Mouse (Mus musculus): ENCODE results near the gene Pik3ap1. TPM values are rescaled to one million over a fixed set of nuclear protein-coding genes. Genes with fewer than 3 reads are reported as not detected.

Pik3ap1 gene
- polyA plus RNA-seq, 1 experiment from 2014 or later: 2.1 TPM

- ATAC-seq (ENCODE audit: low FRiP score, low TSS enrichment): no peak
- Histone ChIP-seq H3K9ac (replicated peaks; ENCODE audit: low read length) (no peak overlapping the region), H3K27ac (ENCODE audit: low read length) (no peak overlapping the region), H3K4me2 (replicated peaks; ENCODE audit: low read depth, low read length) (no peak overlapping the region), H3K27me3 (ENCODE audit: insufficient read depth, low read length) (peaks cover 3% of the 10 kb centered on the region; the same call in 1 of the 2 replicates), H3K4me1 (ENCODE audit: insufficient read depth, low read length) (peaks cover 4% of the 10 kb centered on the region), H3K4me3 (ENCODE audit: low read length) (no peak overlapping the region), H3K9me3 (ENCODE audit: low read length) (no peaks in the 10 kb centered on the region), H3K36me3 (ENCODE audit: insufficient read depth, low read length) (no peaks in the 10 kb centered on the region)
- WGBS: 52% methylated on average over 6 of the region's 6 CpGs
Measured at GRCm38 (mm10) chr19:41389351-41389750, 4.4 kb upstream of the Pik3ap1 start.

GRCm38 (mm10) chr19:41388242-41388641 lies 3.3 kb upstream of the Pik3ap1 start:
- no peaks in the 10 kb centered on the region for H3K36me3 ChIP-seq (ENCODE audit: insufficient read depth, low read length)
- H3K4me2 ChIP-seq (replicated peaks; ENCODE audit: low read depth, low read length): no peak overlapping the region
- no peak for ATAC-seq (ENCODE audit: low FRiP score, low TSS enrichment)
- no peak overlapping the region for H3K9ac ChIP-seq (replicated peaks; ENCODE audit: low read length)
- H3K4me1 ChIP-seq (ENCODE audit: insufficient read depth, low read length): peaks cover 4% of the 10 kb centered on the region
- H3K9me3 ChIP-seq (ENCODE audit: low read length): no peaks in the 10 kb centered on the region
- peaks cover 6% of the 10 kb centered on the region; the same call in 1 of the 2 replicates for H3K27me3 ChIP-seq (ENCODE audit: insufficient read depth, low read length)
- WGBS: 92% methylated on average over 7 of the region's 7 CpGs
- no peak overlapping the region for H3K27ac ChIP-seq (ENCODE audit: low read length)
- no peak overlapping the region for H3K4me3 ChIP-seq (ENCODE audit: low read length)

DNA sequence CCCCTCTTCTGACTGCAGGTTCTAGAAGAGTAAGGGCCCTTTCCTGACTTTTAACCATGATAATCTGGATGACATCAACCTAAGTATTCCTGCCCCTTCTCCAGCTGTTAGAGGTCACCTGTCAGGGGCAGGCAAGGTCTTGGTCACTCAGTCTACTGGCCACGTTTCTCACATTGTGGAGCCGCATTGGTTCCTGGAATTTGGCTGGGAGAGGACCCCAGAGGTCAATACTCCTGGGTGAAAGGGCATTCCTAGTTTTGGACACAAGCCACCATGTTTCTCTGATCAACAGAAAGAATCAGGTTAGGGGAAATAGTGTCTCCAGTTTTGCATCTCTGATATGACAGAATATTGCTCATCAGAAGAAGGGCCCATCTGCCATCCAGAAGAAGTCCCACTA lies 2.4 kb upstream of the Pik3ap1 start:
- no peak overlapping the region for H3K4me3 ChIP-seq (ENCODE audit: low read length)
- 77% methylated on average over 2 of the region's 2 CpGs for WGBS
- H3K9me3 ChIP-seq (ENCODE audit: low read length): no peaks in the 10 kb centered on the region
- H3K36me3 ChIP-seq (ENCODE audit: insufficient read depth, low read length): no peaks in the 10 kb centered on the region
- no peak overlapping the region for H3K27ac ChIP-seq (ENCODE audit: low read length)
- H3K4me1 ChIP-seq (ENCODE audit: insufficient read depth, low read length): peaks cover 4% of the 10 kb centered on the region
- H3K27me3 ChIP-seq (ENCODE audit: insufficient read depth, low read length): peaks cover 6% of the 10 kb centered on the region; the same call in 1 of the 2 replicates
- H3K4me2 ChIP-seq (replicated peaks; ENCODE audit: low read depth, low read length): no peak overlapping the region
- ATAC-seq (ENCODE audit: low FRiP score, low TSS enrichment): no peak
- H3K9ac ChIP-seq (replicated peaks; ENCODE audit: low read length): no peak overlapping the region

- ATAC-seq (ENCODE audit: low FRiP score, low TSS enrichment): no peak
Measured at GRCm38 (mm10) chr19:41384406-41384851, 473 bp downstream of the Pik3ap1 start.

GRCm38 (mm10) chr19:41382391-41382978 lies 2.4 kb downstream of the Pik3ap1 start:
- no peak for ATAC-seq (ENCODE audit: low FRiP score, low TSS enrichment)
- peaks cover 6% of the 10 kb centered on the region; the same call in 1 of the 2 replicates for H3K27me3 ChIP-seq (ENCODE audit: insufficient read depth, low read length)
- H3K36me3 ChIP-seq (ENCODE audit: insufficient read depth, low read length): no peaks in the 10 kb centered on the region
- no peak overlapping the region for H3K4me3 ChIP-seq (ENCODE audit: low read length)
- no peak overlapping the region for H3K27ac ChIP-seq (ENCODE audit: low read length)
- H3K9ac ChIP-seq (replicated peaks; ENCODE audit: low read length): no peak overlapping the region
- H3K4me1 ChIP-seq (ENCODE audit: insufficient read depth, low read length): peaks cover 4% of the 10 kb centered on the region
- no peaks in the 10 kb centered on the region for H3K9me3 ChIP-seq (ENCODE audit: low read length)
- H3K4me2 ChIP-seq (replicated peaks; ENCODE audit: low read depth, low read length): no peak overlapping the region
- 72% methylated on average over 3 of the region's 3 CpGs for WGBS

More at GRCm38 (mm10) chr19:41384406-41384851, 473 bp downstream of the Pik3ap1 start:
- no peaks in the 10 kb centered on the region for H3K9me3 ChIP-seq (ENCODE audit: low read length)
- H3K27ac ChIP-seq (ENCODE audit: low read length): no peak overlapping the region
- peaks cover 4% of the 10 kb centered on the region for H3K4me1 ChIP-seq (ENCODE audit: insufficient read depth, low read length)
- H3K4me2 ChIP-seq (replicated peaks; ENCODE audit: low read depth, low read length): peak overlapping the region; percentile 98
- WGBS: 17% methylated on average over 12 of the region's 12 CpGs
- H3K9ac ChIP-seq (replicated peaks; ENCODE audit: low read length): peak overlapping the region; percentile 59
- peaks cover 6% of the 10 kb centered on the region; the same call in 1 of the 2 replicates for H3K27me3 ChIP-seq (ENCODE audit: insufficient read depth, low read length)
- peak overlapping the region; percentile 58 for H3K4me3 ChIP-seq (ENCODE audit: low read length)
- no peaks in the 10 kb centered on the region for H3K36me3 ChIP-seq (ENCODE audit: insufficient read depth, low read length)

DNA sequence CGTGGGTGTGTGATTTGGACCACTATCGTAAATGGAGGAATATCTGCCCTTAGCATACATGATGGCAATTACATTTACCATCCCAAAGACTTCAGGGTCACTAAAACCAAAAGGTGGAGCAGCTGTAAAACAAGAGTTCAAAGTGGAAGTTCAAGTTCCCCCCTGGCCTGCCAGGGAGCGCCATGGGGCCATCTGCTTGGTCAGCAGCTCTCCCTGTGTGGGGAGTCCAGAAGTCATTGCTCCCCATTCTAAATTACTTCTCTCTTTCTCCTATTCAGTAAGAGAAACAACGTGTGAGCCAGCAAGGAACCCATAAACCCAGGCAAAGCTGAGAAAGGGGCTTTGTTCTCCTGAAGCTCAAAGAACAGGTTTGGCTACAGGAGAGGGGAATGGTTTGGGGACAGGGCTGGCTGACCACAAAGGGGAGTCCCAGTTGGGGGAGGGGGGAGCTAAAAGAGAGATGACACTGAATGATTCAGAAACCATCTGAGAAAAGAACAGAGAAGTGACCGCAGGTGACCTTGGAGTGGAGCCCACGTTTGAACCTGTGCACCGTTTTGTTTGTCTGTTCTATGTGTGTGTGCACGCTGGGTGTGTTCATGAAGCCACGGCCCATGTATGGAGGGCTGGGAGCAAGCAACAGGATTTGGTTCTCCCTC lies 3.2 kb downstream of the Pik3ap1 start:
- Histone ChIP-seq H3K36me3 (ENCODE audit: insufficient read depth, low read length) (no peaks in the 10 kb centered on the region), H3K4me2 (replicated peaks; ENCODE audit: low read depth, low read length) (no peak overlapping the region), H3K27ac (ENCODE audit: low read length) (no peak overlapping the region), H3K4me3 (ENCODE audit: low read length) (no peak overlapping the region), H3K27me3 (ENCODE audit: insufficient read depth, low read length) (peaks cover 6% of the 10 kb centered on the region; the same call in 1 of the 2 replicates), H3K4me1 (ENCODE audit: insufficient read depth, low read length) (peaks cover 4% of the 10 kb centered on the region), H3K9me3 (ENCODE audit: low read length) (no peaks in the 10 kb centered on the region), H3K9ac (replicated peaks; ENCODE audit: low read length) (no peak overlapping the region)
- 61% methylated on average over 9 of the region's 9 CpGs for WGBS
- ATAC-seq (ENCODE audit: low FRiP score, low TSS enrichment): no peak

DNA sequence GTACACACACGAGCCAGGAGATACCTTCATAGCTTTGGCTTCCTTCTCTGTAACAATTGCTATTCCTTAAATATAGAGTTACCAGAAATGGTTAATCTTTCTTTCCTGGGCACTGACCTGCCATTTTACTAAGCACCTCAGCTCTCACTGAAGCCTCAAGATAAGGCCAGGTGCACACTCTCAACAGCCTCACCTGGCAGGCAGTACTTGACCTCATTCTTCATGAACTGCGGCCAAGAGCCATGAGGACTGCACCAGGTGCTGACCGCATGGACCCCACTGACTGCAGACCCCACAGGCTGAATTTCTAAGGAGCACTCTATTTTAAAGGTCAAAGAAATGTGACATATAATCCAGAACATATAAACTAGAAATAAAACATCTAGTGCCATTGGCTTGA lies 5.7 kb downstream of the Pik3ap1 start:
- Histone ChIP-seq H3K4me3 (ENCODE audit: low read length) (no peak overlapping the region), H3K4me2 (replicated peaks; ENCODE audit: low read depth, low read length) (no peak overlapping the region), H3K27me3 (ENCODE audit: insufficient read depth, low read length) (0 out of 2 replicates have a peak, but pooled peaks cover 3% of the 10 kb centered on the region), H3K36me3 (ENCODE audit: insufficient read depth, low read length) (no peaks in the 10 kb centered on the region), H3K9ac (replicated peaks; ENCODE audit: low read length) (no peak overlapping the region), H3K4me1 (ENCODE audit: insufficient read depth, low read length) (no peaks in the 10 kb centered on the region), H3K9me3 (ENCODE audit: low read length) (no peaks in the 10 kb centered on the region), H3K27ac (ENCODE audit: low read length) (no peak overlapping the region)
- no peak for ATAC-seq (ENCODE audit: low FRiP score, low TSS enrichment)
- 86% methylated on average over 3 of the region's 3 CpGs for WGBS

DNA sequence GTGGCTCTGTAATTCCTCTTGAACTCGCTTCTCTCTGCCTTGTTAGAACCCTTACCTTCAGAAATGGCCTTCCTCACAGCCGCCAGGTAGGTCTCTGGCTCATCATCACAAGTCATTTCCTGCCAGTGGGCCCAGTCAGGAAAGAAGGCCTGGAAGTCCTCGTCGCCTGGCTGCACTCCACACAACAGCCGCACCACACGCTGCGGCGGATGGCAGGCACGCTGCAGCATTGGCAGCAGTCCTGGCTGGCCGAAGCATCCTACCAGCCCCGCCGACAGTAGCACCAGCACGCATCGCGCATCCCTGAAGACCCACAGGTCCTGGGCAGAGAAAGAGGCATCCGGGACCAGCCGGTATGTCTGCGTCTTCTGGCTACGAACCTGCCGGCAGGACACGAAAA lies 9.1 kb downstream of the Pik3ap1 start:
- WGBS: 81% methylated on average over 21 of the region's 21 CpGs
- Histone ChIP-seq H3K4me1 (ENCODE audit: insufficient read depth, low read length) (no peaks in the 10 kb centered on the region), H3K27ac (ENCODE audit: low read length) (no peak overlapping the region), H3K4me2 (replicated peaks; ENCODE audit: low read depth, low read length) (no peak overlapping the region), H3K9ac (replicated peaks; ENCODE audit: low read length) (no peak overlapping the region), H3K27me3 (ENCODE audit: insufficient read depth, low read length) (no peaks in the 10 kb centered on the region), H3K4me3 (ENCODE audit: low read length) (no peak overlapping the region), H3K36me3 (ENCODE audit: insufficient read depth, low read length) (no peaks in the 10 kb centered on the region), H3K9me3 (ENCODE audit: low read length) (no peaks in the 10 kb centered on the region)
- ATAC-seq (ENCODE audit: low FRiP score, low TSS enrichment): no peak

DNA sequence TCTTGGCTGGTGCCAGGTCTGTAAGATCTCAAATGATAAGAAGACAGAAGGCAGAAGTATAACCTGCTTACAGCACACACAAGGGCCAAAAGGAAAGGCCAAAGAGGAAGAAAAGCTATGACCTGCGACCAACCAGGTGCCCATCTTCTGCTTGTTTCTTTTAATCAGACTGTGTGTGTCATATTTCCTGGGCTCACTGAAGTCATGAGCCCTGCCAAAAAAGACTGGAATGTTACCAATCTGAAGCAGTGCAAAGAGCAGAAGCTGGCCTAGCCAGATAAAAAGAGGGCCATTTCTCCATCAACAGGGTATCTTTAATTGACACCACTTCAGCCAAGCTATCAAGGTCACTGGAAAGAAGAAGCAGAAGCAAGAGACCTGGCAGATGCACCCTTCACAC lies 9.8 kb downstream of the Pik3ap1 start:
- WGBS: 83% methylated on average over 1 of the region's 1 CpGs
- H3K27me3 ChIP-seq (ENCODE audit: insufficient read depth, low read length): no peaks in the 10 kb centered on the region

GRCm38 (mm10) chr19:41374658-41375057 lies 10.2 kb downstream of the Pik3ap1 start:
- no peak for ATAC-seq (ENCODE audit: low FRiP score, low TSS enrichment)
- H3K4me2 ChIP-seq (replicated peaks; ENCODE audit: low read depth, low read length): no peak overlapping the region
- WGBS: 85% methylated on average over 5 of the region's 5 CpGs
- H3K27me3 ChIP-seq (ENCODE audit: insufficient read depth, low read length): no peaks in the 10 kb centered on the region
- H3K4me1 ChIP-seq (ENCODE audit: insufficient read depth, low read length): no peaks in the 10 kb centered on the region
- no peaks in the 10 kb centered on the region for H3K36me3 ChIP-seq (ENCODE audit: insufficient read depth, low read length)
- H3K27ac ChIP-seq (ENCODE audit: low read length): no peak overlapping the region
- no peaks in the 10 kb centered on the region for H3K9me3 ChIP-seq (ENCODE audit: low read length)
- H3K9ac ChIP-seq (replicated peaks; ENCODE audit: low read length): no peak overlapping the region
- H3K4me3 ChIP-seq (ENCODE audit: low read length): no peak overlapping the region

More for the DNA sequence above, 9.8 kb downstream of the Pik3ap1 start:
- no peak for ATAC-seq (ENCODE audit: low FRiP score, low TSS enrichment)
- no peak overlapping the region for H3K27ac ChIP-seq (ENCODE audit: low read length)
- H3K9ac ChIP-seq (replicated peaks; ENCODE audit: low read length): no peak overlapping the region
- no peaks in the 10 kb centered on the region for H3K36me3 ChIP-seq (ENCODE audit: insufficient read depth, low read length)
- no peaks in the 10 kb centered on the region for H3K9me3 ChIP-seq (ENCODE audit: low read length)
- H3K4me3 ChIP-seq (ENCODE audit: low read length): no peak overlapping the region
- H3K4me2 ChIP-seq (replicated peaks; ENCODE audit: low read depth, low read length): no peak overlapping the region
- no peaks in the 10 kb centered on the region for H3K4me1 ChIP-seq (ENCODE audit: insufficient read depth, low read length)

Measured in kidney, embryonic 16.5 days (tissue).